Mouse (Mus musculus) c-Kit-negative CD71-positive TER-119-positive erythroid progenitor cells, embryonic 14.5 days (primary cell): Measurements from ENCODE around the gene Ubash3b.

Experiments
- DNase-seq: peaks from one replicate; pipeline ENCODE4 v3.0.0-alpha.2; 2013; ENCODE audit warnings: low read depth, low spot score

The Ubash3b gene

GRCm38 (mm10) chr9:41098065-41098464, 63.4 kb downstream of the Ubash3b start:
- DNase-seq = no peak

- no peak for DNase-seq
These were observed 69.5 kb downstream of the Ubash3b start for GRCm38 (mm10) chr9:41091993-41092392.

DNA sequence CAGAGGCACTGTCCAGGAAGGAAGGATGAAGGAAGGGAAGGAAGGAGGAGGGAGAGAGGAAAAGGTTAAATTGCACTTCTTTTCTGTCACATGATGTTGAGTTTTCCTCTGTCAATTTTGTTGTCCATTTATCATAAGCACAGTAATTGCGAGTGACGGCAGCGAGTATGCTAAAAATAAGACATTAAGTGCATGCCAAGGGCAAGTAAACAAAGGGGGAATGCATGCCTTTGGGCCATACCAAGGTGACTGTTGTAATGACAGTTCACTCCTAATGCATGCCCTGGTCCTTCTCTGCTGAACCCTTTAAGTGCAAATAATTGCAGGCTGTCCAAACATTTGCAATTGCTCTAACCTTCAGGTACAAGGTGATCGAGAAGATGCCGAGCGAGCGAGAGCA, 70.3 kb downstream of the Ubash3b start:
- no peak for DNase-seq

- no peak for DNase-seq
These were observed 73.6 kb downstream of the Ubash3b start for GRCm38 (mm10) chr9:41087831-41088383.

- no peak for DNase-seq
These were observed 77.2 kb downstream of the Ubash3b start for GRCm38 (mm10) chr9:41084191-41084901.

- DNase-seq = no peak
These were observed 78.0 kb downstream of the Ubash3b start for GRCm38 (mm10) chr9:41083386-41084055.

- DNase-seq = no peak
These were observed 78.6 kb downstream of the Ubash3b start for GRCm38 (mm10) chr9:41082891-41083290.

DNA sequence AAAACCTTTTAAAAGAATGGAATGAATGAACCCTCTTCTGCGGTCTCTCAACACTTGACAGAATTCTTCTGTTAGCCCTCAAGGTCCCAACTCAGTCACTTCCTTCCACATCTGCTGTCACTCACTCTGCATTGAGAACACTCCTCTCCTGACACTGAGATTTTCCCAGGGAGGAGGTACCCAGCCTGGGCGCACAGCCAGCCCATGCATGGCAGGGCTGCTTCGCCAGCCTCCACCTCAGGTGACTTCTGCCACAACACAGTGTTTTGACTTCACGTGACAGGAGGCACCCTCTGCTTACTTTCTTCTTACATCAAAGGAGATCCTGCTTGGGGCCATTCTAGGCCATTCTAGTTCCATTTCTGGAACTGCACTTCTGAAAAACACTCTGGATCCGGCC, 80.6 kb downstream of the Ubash3b start:
- no peak for DNase-seq

- DNase-seq = no peak
These were observed 81.9 kb downstream of the Ubash3b start for GRCm38 (mm10) chr9:41079428-41080155.

DNA sequence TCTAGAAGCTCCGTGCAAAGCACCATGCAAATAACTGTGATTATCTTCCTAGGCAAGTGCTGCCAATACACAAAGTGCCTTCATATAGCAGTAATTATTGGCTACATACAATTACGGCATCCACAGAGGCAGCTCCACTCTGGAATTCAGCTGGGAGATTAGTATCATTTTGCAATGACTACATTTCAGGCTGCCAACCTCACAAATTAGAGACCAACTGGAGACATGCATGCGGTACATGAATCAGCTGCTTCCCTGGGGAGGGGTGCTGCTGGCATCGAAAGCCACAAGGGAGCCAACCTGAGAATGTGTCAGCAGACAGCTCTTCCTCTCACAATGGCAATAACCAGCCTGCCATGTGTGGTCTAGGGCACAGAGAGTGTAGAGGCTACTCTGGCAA, 83.3 kb downstream of the Ubash3b start:
- DNase-seq = no peak

- DNase-seq = no peak
These were observed 85.3 kb downstream of the Ubash3b start for GRCm38 (mm10) chr9:41076150-41076549.

GRCm38 (mm10) chr9:41075528-41075927, 86.0 kb downstream of the Ubash3b start:
- DNase-seq = no peak

- DNase-seq = peak; percentile 70
These were observed 88.1 kb downstream of the Ubash3b start for GRCm38 (mm10) chr9:41073196-41074009.

- DNase-seq = no peak
These were observed 88.7 kb downstream of the Ubash3b start for GRCm38 (mm10) chr9:41072786-41073185.

DNA sequence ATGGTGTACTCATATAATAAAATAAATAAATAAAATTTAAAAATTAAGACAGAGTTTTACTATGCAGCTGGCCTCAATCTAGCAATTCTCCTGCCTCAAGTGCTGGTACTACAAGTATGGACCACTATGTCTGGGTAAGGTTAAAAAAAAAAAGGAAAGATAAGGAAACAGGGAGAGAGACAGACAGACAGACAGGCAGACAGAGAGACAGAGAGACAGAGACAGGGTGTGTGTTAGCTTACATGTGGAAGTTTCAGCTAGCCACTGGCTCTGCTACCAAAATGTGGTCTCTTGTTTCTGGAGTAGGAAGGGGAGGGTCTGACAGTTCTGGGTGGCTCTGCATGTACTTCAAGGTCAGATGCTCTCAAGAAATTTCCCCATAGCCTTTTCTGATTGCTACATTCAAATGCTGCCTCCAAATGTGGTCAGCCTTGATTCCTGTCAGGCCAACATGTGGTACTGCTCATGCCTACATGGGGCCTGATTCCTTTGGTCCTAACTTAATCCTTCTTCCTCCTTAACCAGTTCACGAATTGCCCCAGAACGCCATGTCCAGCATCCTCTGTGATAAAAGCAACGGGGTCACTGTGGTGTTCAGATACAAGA, 89.5 kb downstream of the Ubash3b start:
- DNase-seq = no peak

GRCm38 (mm10) chr9:41070761-41071181, 90.7 kb downstream of the Ubash3b start:
- no peak for DNase-seq

- DNase-seq = no peak
These were observed 92.0 kb downstream of the Ubash3b start for GRCm38 (mm10) chr9:41069509-41069908.

GRCm38 (mm10) chr9:41061446-41061845, 100.1 kb downstream of the Ubash3b start:
- DNase-seq = no peak

- no peak for DNase-seq
These were observed 100.9 kb downstream of the Ubash3b start for GRCm38 (mm10) chr9:41060617-41061016.

DNA sequence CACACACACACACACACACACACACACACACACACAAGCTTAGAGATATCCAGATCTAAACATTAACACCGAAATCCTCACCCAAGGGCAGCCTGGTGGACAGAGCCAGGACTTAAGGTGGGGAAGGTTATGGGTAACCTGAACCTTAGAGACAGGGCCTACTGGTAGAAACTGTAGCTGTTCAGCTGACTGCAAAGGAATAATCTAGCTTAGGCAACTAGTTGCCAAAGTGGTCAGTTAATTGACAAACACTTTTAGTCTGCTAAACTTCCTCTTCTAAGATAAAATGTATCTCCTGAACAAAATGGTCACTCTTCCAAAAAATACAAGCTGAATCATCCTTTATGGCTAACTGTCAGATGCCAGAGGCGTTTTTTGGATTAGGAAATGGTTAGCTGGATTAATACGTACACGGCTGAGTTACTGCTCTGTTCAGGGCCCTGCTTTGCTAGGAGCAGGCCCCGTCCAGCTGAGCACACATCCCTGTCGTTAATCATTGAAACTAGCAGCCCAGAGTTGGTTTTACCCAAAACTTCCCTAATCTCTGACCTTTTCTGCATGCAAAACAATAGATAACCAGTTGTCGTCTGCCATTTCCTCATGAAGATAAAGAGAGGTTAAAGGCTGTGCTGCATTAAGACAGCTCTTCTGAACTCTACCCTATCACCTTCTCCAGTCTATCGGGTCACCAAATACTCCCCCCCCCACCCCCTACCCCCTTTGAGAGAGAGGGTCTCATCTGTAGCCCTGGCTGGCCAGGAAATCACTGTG, 102.5 kb downstream of the Ubash3b start:
- no peak for DNase-seq
